Mouse (Mus musculus) erythroblast, adult 5-6 weeks (primary cell): Measurements from ENCODE around the gene Slc38a3. TPM values are rescaled to one million over a fixed set of nuclear protein-coding genes. Genes with fewer than 3 reads are reported as not detected.

Source experiments
- ATAC-seq: replicated peaks from 2 replicates; pipeline ENCODE4 v1.8.0; 2016; ENCODE audit warnings: moderate number of reproducible peaks, mild to moderate bottlenecking, moderate TSS enrichment, inconsistent platforms; ENCODE audit not compliant: poor library complexity, low FRiP score, severe bottlenecking
- total RNA-seq, 2 experiments: library from RNA; stranded (forward) in 1 of 2; stranded (reverse) in 1 of 2; fragments of 150-400 nt in 1 of 2; fragments of 200-764, 138-1000 nt in 1 of 2; gene quantifications; 2 replicates each; pipeline versions ENCODE4 v1.2.3 to v1.2.4; 2015 to 2017; ENCODE audit warnings: low replicate concordance in 2 of 2

Slc38a3 gene
- total RNA-seq, 2 experiments from 2014 or later, result not detected

GRCm38 (mm10) chr9:107696845-107697610, 27.7 kb upstream of the Slc38a3 start:
- ATAC-seq, result no peak

- ATAC-seq, result no peak
Observed at GRCm38 (mm10) chr9:107696106-107696479, 26.8 kb upstream of the Slc38a3 start.

- ATAC-seq, result no peak
Observed at GRCm38 (mm10) chr9:107695441-107696105, 26.2 kb upstream of the Slc38a3 start.

- ATAC-seq, result no peak
Observed at GRCm38 (mm10) chr9:107694627-107695026, 25.3 kb upstream of the Slc38a3 start.

GRCm38 (mm10) chr9:107693433-107693987, 24.2 kb upstream of the Slc38a3 start:
- no peak for ATAC-seq

GRCm38 (mm10) chr9:107692785-107693184, 23.5 kb upstream of the Slc38a3 start:
- no peak for ATAC-seq

- ATAC-seq, result no peak
Observed at GRCm38 (mm10) chr9:107690391-107690790, 21.1 kb upstream of the Slc38a3 start.

GRCm38 (mm10) chr9:107688939-107689338, 19.6 kb upstream of the Slc38a3 start:
- ATAC-seq, result no peak

GRCm38 (mm10) chr9:107688415-107688814, 19.1 kb upstream of the Slc38a3 start:
- ATAC-seq, result no peak

- ATAC-seq, result 0 out of 2 replicates have a peak, but pooled peaks have one; percentile 18
Observed at GRCm38 (mm10) chr9:107685231-107685981, 16.1 kb upstream of the Slc38a3 start.

- no peak for ATAC-seq
Observed at GRCm38 (mm10) chr9:107682405-107682804, 13.1 kb upstream of the Slc38a3 start.

GRCm38 (mm10) chr9:107679501-107679900, 10.2 kb upstream of the Slc38a3 start, which contains the start of gene Gnat1:
Gene Gnat1 (minus strand): TSS chr9:107679712.
- no peak for ATAC-seq

- no peak for ATAC-seq
Observed at GRCm38 (mm10) chr9:107678861-107679260, 9.5 kb upstream of the Slc38a3 start.

- ATAC-seq, result peak; percentile 68
Observed at GRCm38 (mm10) chr9:107677819-107678526, 8.6 kb upstream of the Slc38a3 start.

- ATAC-seq, result peak; percentile 66
Observed at GRCm38 (mm10) chr9:107677091-107677784, 7.9 kb upstream of the Slc38a3 start.

- no peak for ATAC-seq
Observed at GRCm38 (mm10) chr9:107676302-107676701, 7.0 kb upstream of the Slc38a3 start.

GRCm38 (mm10) chr9:107675671-107676301, 6.5 kb upstream of the Slc38a3 start:
- no peak for ATAC-seq

GRCm38 (mm10) chr9:107674609-107675429, 5.5 kb upstream of the Slc38a3 start:
- ATAC-seq, result no peak
